Mouse (Mus musculus): ENCODE data around the gene Blm. TPM values are rescaled to one million over a fixed set of nuclear protein-coding genes. Genes with fewer than 3 reads are reported as not detected.
"Not testable (repeated sequence)": the region's sequence is repeated elsewhere in the genome, so short reads cannot be mapped to it uniquely, and the experiment has no call there.

Gene Blm
- total RNA-seq, 2 experiments from 2014 or later: 0.86 to 2.2 TPM

DNA sequence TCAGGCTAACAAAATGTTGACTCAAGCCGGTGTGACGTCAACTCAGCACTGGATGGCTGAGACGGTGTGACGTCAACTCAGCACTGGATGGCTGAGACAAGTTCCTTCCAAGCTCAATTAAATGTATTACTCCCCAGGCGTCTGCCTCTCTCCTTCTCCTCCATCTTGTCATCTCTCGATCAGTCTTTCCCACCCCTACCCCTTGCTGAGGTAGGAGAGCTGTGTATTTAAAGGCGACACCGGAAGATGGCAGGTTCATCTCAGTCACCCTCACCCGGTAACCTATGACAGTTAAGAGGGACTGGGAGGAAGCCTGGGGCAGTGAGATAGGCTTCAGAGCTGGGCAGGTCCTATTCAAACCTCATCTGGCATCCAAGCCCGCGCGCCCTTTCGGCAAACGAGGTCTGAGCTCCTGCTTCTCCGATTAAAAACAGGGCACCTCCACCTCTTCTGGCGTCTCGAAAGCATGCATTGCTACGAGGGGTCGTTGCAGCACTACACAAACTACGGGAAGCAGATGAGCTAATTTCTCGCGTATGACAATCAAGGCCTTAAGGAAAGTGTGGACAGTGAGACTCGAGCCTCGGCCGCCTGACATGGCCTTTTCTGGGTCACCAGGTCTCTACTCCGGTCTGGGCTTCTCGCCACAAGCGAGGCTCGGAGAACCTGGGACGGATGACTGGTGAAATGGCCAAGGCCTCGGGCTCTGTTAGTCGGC lies 469 bp downstream of the Blm start:
- no peak for DNase-seq (ENCODE audit: low spot score in 2 of 2)

DNA sequence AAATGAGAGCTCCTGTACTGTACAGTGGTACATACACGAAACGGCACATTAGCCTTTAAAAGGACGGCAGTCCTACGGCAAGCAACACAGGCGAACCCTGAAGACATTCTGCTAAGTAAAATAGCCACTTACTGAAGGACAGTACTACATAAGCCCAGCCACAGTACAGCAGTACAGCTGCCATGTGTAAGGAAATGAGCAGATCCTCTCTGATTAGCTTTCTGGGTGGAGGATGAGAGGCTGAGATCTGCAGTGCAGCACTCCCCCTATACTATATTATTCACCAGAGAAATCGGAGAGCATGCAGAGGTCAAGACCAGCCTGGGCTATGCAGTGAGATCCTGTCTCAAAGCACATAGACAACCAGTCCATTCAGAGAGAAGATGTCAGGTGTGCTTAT lies 3.8 kb downstream of the Blm start:
- no peak for DNase-seq (ENCODE audit: low spot score in 2 of 2)

DNA sequence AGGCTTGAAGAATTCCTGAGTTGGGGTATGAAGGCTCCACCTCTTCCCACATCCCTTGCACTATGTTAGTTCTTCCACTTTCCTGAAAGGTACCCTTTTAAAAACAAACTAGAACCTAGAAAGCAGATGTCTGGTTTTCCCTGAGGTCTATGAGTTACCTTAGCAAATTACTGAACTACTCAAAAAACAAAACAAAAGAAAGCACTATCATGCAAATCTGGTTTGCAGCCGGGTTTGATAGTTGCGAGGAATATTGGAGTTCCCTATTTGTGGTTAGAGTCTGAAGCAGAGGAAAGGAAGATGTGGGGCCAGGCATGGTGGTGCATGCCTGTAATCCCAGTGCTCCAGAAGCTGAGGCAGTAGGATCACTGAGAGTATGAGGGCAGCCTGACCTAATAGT lies 4.3 kb downstream of the Blm start:
- DNase-seq (ENCODE audit: low spot score in 2 of 2): no peak

DNA sequence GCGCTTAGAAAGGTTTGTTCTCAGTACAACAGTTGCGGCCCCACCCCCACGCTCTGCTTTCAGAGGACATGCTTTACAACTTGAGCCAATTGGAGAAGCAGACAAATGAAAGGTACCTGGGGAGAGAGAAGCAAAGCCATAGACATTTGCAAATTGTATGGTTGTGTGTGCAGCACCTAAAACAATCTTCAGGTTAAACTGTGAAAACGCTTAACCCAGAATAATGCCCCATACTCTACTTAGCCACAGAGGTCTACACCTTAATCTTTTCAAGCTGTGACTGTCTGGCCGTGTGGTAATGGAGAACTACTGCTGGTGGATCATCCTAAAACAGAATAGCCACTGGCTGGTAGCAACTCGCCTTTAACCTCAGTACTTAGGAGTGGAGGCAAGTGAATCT lies 8.2 kb downstream of the Blm start:
- no peak for DNase-seq (ENCODE audit: low spot score in 2 of 2)

DNA sequence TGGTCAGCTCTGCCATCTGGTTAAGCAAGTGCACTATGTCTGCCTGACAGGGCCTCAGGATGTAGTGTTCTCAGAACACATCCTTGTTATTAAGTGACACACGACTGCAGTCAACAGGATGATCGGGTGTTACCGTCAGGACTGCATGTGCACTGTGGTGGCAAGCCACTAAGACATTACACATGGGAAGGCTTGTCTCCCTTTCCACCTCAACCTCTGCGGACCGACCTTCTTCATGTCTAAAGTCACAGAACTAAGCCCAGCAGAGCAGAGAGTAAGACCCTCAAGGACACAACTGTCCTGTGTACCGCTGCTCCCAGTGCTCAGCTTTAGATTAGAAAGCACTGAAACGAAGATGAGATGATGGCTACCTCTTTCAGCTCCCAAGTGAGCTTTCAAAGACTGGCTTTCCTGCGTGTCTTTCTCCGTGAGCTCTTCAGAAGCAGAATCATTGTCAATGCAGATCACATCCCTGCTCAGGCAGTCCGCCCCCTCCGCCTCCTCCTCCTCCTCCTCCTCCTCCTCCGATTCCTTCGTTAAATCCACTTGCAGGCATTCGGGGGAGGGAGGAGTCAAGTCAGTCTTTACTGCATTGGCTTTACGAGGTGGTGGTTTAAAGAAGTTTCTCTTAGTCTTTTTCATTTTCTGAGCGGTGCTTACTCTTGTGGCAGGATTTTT lies 22.4 kb downstream of the Blm start:
- DNase-seq (ENCODE audit: low spot score in 2 of 2): no peak

DNA sequence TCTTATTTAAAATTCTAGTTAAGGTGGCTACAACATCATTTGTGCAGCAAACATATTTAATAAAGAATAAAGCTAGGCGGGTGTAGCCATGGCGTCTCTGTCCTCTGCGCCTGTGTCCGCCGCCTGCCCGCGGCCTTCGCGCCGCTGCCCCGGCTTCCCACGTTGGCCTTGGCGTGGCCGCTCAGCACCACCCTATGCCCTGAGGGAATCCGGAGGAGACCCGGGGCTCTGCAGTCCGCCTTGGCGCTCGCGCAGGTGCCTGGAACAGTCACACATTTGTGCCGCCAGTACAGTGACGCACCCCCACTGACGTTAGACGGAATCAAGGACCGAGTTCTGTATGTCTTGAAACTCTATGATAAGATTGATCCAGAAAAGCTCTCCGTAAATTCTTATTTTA lies 27.2 kb downstream of the Blm start:
- DNase-seq (ENCODE audit: low spot score in 2 of 2): not testable (repeated sequence)

DNA sequence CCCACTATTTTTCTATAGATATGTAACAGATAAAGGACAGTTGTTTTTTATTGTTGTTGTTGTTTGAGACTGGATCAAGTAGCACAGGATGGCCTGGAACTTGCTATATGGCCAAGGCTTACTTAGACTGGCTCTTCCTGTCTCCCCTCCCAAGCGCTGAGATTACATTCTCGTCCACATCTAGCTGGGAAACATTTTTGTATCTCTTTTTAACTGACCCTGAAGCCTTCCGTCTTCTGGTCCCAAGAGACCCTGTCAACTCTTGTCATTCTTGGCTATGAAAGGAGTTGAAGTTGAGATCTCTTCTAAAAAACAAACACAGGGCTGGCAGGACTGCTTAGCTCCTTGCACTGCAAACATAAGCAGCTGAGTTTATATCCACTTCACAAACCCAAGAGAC lies 28.9 kb downstream of the Blm start:
- DNase-seq (ENCODE audit: low spot score in 2 of 2): no peak

DNA sequence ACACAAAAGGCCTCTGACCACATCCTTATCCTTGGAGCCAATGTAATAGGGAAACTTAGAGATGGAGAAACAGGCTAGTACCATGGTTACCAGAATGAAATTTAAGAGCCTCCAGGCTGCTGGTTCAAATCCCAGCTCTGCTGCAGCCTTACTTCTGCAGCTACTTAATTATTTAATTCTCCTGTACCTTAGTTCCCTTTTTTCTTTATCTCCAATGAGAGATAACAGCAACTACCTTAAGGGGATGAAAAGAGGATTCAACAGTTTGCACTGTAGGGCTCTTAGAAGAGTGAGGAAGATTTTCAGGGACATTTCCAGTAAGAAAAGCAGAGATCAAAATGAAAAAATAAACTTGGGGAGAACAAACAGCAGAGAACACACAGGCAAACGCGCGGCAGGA lies 30.0 kb downstream of the Blm start:
- DNase-seq (ENCODE audit: low spot score in 2 of 2): no peak

DNA sequence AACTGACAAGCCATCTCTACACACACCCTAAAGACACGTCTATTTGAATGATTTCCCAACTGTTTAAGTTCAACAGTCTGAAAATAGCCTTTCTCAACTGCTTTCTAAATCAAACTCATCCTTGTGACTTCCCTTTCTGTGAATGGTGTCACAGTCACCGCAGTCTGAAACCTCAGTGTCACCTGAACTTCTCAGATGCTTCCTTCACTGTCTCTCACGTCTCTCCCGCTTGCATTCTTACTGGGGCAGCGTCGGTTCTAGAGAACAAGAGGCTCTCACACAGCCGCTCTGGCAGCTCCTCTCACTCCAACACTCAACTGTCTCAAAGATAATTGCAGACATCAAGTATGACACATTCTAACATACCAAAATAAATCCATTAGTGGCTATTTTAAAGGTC lies 33.9 kb downstream of the Blm start:
- DNase-seq (ENCODE audit: low spot score in 2 of 2): no peak

DNA sequence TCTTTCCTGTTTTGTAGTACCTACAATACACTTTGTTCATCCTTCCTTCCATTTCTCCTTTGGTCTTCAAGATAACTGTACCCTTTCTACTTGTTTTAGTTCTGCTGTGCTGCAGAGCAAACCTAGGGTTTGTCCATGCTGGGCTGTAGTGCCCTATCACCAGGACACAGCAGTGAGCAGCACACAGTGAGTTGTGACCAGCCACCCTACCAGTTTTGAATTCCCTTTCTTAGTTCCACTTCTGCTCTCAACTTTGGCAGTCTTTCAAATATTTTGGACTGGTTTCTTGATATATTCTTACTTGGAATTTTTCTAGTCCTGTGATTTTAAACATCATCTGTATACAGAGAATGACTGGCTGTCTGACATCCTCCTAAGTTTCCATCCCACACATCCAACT lies 34.8 kb downstream of the Blm start:
- no peak for DNase-seq (ENCODE audit: low spot score in 2 of 2)

DNA sequence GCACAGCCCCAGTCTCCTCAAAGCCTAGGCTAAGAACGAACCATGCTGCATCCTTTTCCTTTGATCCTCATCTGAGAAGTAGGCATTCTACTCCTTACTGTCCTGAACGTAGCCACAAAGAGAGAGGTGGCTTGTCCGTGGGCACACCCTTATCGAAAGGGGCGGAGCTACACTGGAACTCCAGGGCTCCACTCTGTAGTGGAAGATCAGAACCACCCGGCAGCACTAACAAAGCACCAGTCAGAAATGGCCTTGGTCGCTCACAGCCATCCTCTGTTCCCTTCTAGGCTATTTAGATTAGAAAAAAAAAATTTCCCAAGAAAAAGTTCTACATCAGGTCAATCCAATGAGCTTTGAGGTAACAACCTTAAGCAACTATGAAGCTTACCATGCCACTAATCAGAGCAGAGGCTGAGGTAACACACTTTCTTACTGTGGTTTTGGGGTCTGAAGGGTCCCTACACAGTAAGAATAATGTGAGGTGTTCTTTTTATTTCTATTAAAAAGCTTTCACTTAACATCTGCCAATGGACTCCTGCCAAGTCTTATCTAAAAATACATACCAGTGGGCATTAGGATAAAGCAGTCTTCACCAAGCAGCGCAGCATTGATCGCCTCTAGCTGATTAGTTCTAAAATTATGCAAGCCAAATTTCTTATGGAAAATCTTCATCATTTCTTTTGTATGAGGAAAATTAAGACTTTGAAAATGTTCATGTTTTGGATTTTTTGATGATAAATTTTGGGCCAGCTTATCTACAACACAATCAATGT lies 35.5 kb downstream of the Blm start:
- DNase-seq (ENCODE audit: low spot score in 2 of 2): no peak

DNA sequence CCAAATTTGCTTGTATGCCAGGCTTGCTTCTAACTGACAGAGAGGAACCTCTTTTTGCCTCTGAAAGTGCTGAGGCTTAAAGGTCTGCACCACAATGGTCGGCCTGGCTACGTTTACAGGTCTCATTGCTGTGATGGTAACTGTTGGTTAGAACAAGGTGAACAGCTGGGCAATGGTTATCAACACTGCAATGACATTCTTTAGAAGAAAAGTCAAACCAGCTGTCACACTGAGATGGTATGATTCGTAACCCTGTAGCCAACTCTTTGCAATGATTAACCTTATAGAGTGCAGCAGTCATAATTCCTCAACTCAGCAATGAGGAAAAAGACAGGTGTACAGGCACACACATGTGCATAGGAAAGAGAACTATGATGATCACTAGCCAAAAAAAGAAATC lies 38.3 kb downstream of the Blm start:
- no peak for DNase-seq (ENCODE audit: low spot score in 2 of 2)

DNA sequence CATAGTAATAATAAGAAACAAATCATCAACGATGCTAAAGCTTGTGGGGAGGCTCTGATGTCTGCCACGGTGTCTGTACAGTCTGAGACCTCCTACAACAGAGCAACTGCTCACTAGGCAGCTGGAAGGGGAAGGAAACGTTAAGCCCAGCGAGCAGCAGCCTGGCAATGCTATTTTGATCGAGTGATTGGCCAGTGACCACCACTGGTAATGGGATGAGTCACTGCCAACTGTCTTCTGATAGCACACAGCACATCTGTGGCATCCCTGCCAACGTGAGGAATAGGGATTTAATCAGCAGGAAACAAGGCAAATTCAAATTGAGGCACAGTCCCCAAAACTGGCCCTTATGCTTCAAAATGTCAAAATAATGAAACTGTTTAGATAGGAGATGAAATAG lies 39.7 kb downstream of the Blm start:
- DNase-seq (ENCODE audit: low spot score in 2 of 2): no peak

DNA sequence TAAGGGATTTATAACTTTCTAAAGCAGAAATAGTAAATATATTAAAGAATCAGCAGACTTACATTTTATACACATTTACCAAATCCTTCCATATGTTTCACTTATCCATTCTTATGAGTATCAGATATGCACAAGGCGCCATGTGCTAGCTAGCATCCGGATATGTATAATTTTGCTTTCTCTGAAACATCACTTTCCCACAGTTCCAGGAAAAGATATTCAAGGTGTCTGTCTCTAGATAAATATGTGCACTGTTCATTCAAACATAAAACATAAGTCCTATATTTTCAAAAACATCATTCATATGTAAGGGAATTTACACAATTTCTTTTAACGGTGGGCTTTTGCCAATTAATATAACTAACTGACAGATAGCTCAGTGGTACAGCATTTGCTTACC lies 42.9 kb downstream of the Blm start:
- DNase-seq (ENCODE audit: low spot score in 2 of 2): no peak

DNA sequence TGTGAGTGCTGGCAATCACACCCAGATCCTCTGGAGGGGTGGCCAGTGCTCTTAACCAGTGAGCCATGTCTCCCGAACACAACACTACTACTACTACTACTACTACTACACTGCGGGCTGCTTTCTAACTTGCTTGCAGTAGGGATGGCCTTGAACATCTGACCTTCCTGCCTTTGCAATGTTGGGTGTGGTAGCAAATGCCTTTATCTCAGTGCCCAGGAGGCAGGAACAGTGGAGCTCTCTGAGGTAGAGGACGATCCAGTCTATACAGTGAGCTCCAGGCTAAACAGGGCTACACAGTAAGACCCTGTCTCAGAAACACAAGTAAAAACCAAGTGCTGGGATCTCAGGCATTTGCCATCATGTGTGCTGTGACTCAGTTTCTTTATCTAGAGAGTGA lies 43.8 kb downstream of the Blm start:
- no peak for DNase-seq (ENCODE audit: low spot score in 2 of 2)

DNA sequence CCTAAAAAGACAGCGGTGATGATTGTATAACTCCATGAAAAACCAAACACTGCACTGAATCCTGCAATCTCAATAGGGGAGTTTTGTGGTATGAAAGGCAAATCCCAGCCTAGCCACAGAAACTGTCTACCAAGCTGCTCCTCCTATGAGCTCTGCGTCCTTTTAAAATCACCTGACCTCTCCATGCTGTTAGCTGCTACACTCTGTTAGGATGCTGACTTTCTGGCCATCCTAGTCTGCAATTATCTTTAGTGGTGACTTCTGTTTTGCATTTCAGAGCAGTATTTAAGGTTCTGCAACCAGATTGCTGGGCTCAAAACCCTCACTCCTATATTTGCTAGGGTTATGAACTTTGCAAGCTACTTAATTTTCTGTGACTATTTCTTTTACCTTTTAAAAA lies 44.6 kb downstream of the Blm start:
- no peak for DNase-seq (ENCODE audit: low spot score in 2 of 2)

DNA sequence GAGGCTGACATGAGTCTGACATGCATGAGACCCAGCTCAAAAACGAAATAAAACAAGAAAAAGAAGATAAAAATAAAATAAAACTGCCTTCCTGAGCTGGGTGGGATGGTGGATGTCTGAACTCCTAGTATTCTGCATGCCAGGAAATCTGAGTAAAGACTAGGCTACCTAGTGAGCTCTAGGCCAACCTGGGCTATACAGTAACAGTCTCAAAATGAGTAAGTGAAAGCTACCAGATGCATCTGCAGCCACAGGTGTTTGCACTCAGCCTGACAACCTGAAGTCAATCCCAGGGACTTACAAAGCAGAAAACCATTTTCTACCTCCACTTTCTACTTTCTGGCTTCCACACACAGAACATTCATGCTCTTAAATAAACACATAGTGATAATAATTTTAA lies 45.5 kb downstream of the Blm start:
- no peak for DNase-seq (ENCODE audit: low spot score in 2 of 2)

DNA sequence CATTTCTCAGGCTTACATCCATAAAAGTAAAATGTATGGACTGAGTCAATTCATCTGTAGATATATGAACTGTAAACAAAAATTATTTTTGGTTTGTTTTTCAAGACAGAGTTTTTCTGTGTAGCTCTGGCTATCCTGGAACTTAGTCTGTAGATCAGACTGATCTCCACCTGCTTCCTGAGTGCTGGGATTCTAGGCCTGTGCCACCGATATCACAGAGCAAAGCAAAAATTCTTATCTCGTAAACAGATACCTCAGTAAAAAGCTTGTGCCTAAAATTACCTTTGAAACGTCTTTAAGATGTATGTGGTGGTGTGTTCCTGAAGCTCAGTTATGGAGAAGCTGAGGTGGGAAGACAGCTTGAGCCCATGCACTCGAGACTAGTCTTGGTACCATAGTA lies 47.7 kb downstream of the Blm start:
- DNase-seq (ENCODE audit: low spot score in 2 of 2): no peak

DNA sequence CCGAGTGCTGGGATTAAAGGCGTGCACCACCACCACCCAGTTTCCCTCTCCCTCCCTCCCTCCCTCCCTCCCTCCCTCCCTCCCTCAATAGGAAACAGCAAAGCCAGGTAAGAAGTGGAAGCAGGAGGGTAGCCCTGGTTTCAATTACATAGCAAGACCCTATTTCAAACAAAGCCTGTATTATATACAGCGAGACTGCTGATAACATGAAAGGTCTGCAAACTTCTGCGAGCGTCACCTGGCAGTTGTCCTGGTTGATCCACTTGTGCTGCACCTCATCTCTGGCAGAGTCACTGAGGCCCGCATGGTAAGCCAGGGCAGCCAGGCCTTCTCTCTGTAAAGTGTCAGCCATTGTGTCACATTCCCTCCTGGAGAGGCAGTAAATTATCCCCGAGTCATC lies 54.8 kb downstream of the Blm start:
- no peak for DNase-seq (ENCODE audit: low spot score in 2 of 2)

DNA sequence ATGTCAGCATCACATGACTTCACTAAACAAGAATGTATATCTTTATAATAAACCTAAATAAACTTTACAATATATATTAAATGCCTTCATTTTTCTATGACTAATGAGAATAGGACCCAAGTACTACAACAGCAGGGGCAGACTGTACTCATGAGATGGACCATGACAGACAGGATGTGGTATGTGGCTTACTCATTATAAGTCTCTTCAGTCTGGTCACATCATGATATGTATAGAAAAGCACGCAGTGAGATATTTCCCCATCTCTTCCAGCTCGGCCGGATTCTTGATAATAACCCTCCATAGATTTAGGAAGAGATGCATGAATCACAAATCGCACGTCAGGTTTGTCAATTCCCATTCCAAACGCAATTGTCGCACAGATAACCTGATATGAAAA lies 61.1 kb downstream of the Blm start:
- no peak for DNase-seq (ENCODE audit: low spot score in 2 of 2)

DNA sequence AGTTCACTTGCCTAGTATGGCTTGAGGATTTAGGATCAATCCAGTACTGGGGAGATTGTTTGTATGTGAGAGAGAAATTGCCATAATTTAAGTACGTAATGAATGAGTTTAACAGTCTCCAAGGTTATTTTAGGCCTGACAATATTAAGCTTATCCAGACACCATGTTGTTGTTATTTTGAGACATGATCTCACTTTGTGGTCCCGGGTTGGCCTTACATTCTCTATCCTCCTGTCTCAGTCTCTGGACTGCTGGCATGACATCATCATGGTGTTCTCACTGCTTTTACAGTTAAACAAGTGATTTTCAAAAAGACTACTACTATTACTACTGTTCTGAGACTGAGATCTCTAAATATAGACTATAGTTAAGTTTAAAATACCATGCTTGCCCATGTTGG lies 66.1 kb downstream of the Blm start:
- DNase-seq (ENCODE audit: low spot score in 2 of 2): no peak

DNA sequence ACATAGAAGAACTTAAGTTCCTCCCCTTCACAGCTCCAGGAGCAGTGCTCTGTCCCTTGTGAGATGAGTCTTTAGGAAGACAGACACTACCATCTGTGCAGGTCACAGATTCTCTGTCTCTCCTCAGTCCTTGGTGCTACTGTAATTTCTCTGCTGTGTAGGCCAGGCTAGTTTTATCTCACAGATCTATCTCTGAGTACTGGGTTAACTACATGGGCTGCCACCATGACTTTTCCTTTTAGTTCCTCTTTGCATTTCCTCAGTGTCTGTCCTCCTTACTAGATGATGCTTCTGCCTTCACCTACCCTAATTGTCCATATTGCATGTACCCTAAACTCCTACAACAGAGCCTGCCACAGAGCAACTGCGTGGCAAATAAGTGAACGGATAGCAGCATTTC lies 67.6 kb downstream of the Blm start:
- DNase-seq (ENCODE audit: low spot score in 2 of 2): no peak
